Mouse (Mus musculus): Measurements from ENCODE around the gene Mthfd1l.

The Mthfd1l gene

GRCm38 (mm10) chr10:4210313-4211066 lies 237.6 kb downstream of the Mthfd1l start:
- no peak for DNase-seq (ENCODE audit: low read depth)

DNA sequence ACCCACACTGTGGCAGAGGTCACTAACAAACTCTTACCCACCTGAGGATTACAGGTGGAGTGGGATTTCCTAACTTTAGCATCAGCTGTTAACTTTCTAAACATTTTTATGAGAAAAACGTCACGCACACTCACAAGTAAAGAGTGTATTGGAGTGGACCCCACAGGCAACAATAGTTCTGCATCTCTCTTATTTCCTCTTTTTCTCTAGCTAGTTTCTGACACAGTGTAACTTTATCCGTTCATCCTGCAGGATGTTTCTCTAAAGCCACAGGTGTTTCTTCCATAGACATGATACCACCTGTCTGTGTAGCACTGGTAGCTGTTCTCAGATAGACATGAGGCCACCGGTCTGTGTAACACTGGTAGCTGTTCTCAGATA lies 238.1 kb downstream of the Mthfd1l start:
- no peak for DNase-seq (ENCODE audit: low read depth)
